Mouse (Mus musculus) liver, embryonic 16.5 days (tissue): ENCODE measurements around the gene S100a2. TPM values are rescaled to one million over a fixed set of nuclear protein-coding genes. Genes with fewer than 3 reads are reported as not detected.

Experiments
- ATAC-seq: fragments of 200-750 bp; cut with Nextera tagmentation; 2 replicates; pipeline ENCODE4 v1.8.0; 2017; ENCODE audit warnings: low read depth, mild to moderate bottlenecking, moderate number of reproducible peaks, moderate library complexity
- H3K27ac ChIP-seq: fragments of 300-500 bp; sonication (generic); 2 replicates; pipeline ENCODE4 v1.5.1; 2014; ENCODE audit warnings: mild to moderate bottlenecking, low read length
- H3K27me3 ChIP-seq: fragments of 300-500 bp; sonication (generic); 2 replicates; pipeline ENCODE4 v1.6.1; 2014; ENCODE audit warnings: low read depth, low read length, mixed read lengths; ENCODE audit not compliant: control insufficient read depth, insufficient read depth
- H3K36me3 ChIP-seq: fragments of 300-500 bp; sonication (generic); 2 replicates; pipeline ENCODE4 v1.6.1; 2014; ENCODE audit warnings: mild to moderate bottlenecking; ENCODE audit not compliant: control insufficient read depth, insufficient read depth
- H3K4me1 ChIP-seq: fragments of 300-500 bp; sonication (generic); 2 replicates; pipeline ENCODE4 v1.6.1; 2014; ENCODE audit warnings: low read depth, low read length, mixed read lengths; ENCODE audit not compliant: control insufficient read depth
- H3K4me2 ChIP-seq: fragments of 300-500 bp; sonication (generic); 2 replicates; pipeline ENCODE4 v1.6.1; 2014; ENCODE audit warnings: low read depth, low read length, mixed read lengths
- H3K4me3 ChIP-seq: fragments of 300-500 bp; sonication (generic); 2 replicates; pipeline ENCODE4 v1.5.1; 2014; ENCODE audit warnings: low read depth, mild to moderate bottlenecking, low read length
- H3K9ac ChIP-seq: fragments of 300-500 bp; sonication (generic); 2 replicates; pipeline ENCODE4 v1.6.1; 2014; ENCODE audit warnings: low read depth, low read length
- H3K9me3 ChIP-seq: fragments of 300-500 bp; sonication (generic); replicated peaks from 2 replicates; pipeline ENCODE4 v1.6.1; 2016; ENCODE audit warnings: low read length; ENCODE audit not compliant: control insufficient read depth
- WGBS: fragments of 180-500 bp; shearing (Covaris S2); extraction: QIAGEN DNeasy Blood & Tissue Kit; methylation state at CpG from one replicate; pipeline ENCODE4 v1.1.7; 2014; ENCODE audit not compliant: insufficient replicate concordance; 5-methylcytosine and 5-hydroxymethylcytosine counted together
- polyA plus RNA-seq: library from polyadenylated mRNA; unstranded; fragments of >200 nt; fragmentation: Nextera tagmentation; extraction: Ambion mirVana; gene quantifications from 2 replicates; pipeline ENCODE4 v1.2.1, GENCODE M21; 2015

The S100a2 gene
- polyA plus RNA-seq, 1 experiment from 2014 or later: not detected

DNA sequence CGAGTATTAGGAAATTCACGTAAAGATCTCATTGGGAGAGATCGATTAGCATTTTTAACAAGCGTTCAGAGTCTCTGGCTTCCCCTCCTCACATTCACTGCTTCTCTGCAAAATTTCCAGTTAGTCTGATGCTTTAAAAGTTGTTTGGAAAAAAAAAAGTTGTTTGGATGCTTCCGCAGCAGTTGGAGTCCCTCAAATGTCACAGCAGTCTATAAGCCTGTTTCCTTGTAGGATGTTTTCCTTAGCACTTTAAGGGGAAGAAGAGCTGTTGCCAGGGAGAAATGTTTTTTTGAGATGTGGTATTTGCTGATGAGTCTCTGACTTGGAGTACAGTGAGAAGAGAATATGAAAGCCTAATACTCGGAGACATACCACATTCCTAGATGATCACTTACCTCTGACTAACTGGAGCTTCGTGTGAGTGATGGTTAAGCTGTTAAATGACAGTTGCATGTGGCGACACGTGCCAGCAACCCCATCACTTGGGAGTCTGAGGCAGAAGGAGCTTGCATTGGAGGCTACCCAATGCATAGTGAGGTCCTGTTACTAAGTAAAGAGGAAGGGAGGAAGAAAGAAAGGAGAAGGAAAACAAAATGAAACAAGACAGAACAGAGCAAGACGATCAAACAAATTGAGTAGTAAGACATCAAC is 13.6 kb upstream of the S100a2 start:
- Histone ChIP-seq H3K4me2 (no peak overlapping the region), H3K36me3 (no peaks in the 10 kb centered on the region), H3K9ac (no peak overlapping the region), H3K27ac (no peak overlapping the region), H3K9me3 (no peaks in the 10 kb centered on the region), H3K4me1 (no peaks in the 10 kb centered on the region), H3K27me3 (no peaks in the 10 kb centered on the region), H3K4me3 (no peak overlapping the region)
- 60% methylated on average over 10 of the region's 10 CpGs for WGBS
- no peak for ATAC-seq

DNA sequence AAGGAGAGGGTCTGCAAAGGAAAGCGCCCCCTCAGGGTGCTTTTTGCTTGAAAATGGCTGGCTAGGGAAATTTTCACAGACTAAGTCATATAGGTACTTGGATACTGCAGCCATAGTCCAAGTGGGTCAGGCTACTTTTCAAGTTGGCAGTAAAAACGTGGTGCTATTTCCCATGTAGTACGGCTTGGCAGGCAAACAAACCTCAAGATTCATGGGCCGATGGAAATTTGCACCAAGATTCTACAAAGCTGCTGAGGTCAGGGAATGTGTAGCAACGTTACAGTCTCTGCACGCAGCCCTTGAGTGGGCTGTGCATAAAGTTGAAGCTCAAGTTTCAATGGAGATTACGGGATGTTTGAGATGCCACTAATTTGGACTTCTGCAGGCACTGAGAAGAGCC is 10.6 kb upstream of the S100a2 start:
- Histone ChIP-seq H3K4me1 (no peaks in the 10 kb centered on the region), H3K4me3 (no peak overlapping the region), H3K4me2 (no peak overlapping the region), H3K27me3 (no peaks in the 10 kb centered on the region), H3K9ac (no peak overlapping the region), H3K9me3 (no peaks in the 10 kb centered on the region), H3K36me3 (no peaks in the 10 kb centered on the region), H3K27ac (no peak overlapping the region)
- ATAC-seq: no peak
- WGBS: 53% methylated on average over 7 of the region's 7 CpGs

DNA sequence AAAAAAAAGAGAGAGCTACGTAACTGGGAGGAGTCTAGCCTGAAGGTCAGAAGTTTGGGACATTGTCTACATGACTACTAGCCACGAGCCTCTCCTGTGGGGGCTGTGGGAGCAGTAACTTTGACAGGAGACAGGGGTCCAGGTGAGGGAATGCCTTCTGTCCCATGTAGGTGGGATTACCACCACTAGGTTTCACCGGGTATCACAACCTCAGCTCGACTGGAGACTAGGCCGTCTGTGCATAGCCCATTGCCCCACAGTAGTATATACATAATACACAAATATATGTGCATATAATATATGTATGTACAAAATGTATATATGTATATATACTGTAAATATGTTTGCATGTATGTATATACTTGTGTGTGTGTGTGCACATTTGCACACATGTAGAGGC is 8.9 kb upstream of the S100a2 start:
- Histone ChIP-seq H3K9ac (no peak overlapping the region), H3K4me3 (no peak overlapping the region), H3K4me2 (no peak overlapping the region), H3K9me3 (no peaks in the 10 kb centered on the region), H3K36me3 (no peaks in the 10 kb centered on the region), H3K27ac (no peak overlapping the region), H3K27me3 (no peaks in the 10 kb centered on the region), H3K4me1 (no peaks in the 10 kb centered on the region; the same call in 1 of the 2 replicates)
- no peak for ATAC-seq
- WGBS: 77% methylated on average over 5 of the region's 5 CpGs

DNA sequence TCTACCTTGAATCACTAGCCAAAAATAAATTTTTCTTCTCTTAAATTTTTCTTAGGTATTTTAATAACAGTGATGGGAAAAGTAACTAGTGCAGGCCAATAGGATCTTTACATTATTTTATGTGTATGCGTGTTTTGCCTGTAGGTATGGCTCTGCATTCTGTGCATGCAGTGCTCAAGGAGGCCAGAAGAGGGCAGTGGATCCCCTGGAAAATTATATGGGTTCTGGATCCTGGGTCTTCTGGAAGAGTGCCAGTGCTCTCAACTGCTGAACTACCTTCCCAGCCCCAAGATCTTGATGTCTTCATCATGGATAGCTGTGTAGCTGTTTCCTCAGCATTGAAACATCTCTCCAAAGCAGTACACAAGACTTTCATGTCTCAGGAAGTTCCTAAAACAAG is 7.9 kb upstream of the S100a2 start:
- Histone ChIP-seq H3K27ac (no peak overlapping the region), H3K9me3 (no peaks in the 10 kb centered on the region), H3K4me2 (no peak overlapping the region), H3K27me3 (no peaks in the 10 kb centered on the region), H3K4me3 (no peak overlapping the region), H3K9ac (no peak overlapping the region), H3K36me3 (no peaks in the 10 kb centered on the region), H3K4me1 (no peaks in the 10 kb centered on the region; the same call in 1 of the 2 replicates)
- ATAC-seq: no peak
- 80% methylated on average over 1 of the region's 1 CpGs for WGBS

DNA sequence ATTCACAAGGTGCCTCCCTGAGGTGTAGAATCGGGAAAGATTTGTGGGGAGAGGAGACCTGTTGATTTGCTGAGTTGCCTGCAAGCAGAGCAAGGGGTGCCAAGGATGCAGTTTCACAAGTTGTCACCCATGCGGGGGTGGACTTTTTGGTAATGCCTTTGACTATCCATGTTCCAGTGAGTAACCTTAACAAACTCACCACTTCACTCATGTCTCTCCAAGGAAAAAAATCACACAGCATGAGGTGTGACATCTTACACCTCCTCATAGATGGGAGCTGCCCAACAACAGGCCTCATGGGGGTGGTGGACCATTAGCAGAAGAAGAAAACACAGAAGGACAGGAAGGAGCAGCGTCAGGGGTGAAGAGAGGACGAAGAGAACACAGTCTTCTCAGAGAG is 7.5 kb upstream of the S100a2 start:
- Histone ChIP-seq H3K4me3 (no peak overlapping the region), H3K27me3 (no peaks in the 10 kb centered on the region), H3K9ac (no peak overlapping the region), H3K4me2 (no peak overlapping the region), H3K36me3 (no peaks in the 10 kb centered on the region), H3K9me3 (no peaks in the 10 kb centered on the region), H3K4me1 (no peaks in the 10 kb centered on the region; the same call in 1 of the 2 replicates), H3K27ac (no peak overlapping the region)
- WGBS: 71% methylated on average over 4 of the region's 4 CpGs
- ATAC-seq: no peak

DNA sequence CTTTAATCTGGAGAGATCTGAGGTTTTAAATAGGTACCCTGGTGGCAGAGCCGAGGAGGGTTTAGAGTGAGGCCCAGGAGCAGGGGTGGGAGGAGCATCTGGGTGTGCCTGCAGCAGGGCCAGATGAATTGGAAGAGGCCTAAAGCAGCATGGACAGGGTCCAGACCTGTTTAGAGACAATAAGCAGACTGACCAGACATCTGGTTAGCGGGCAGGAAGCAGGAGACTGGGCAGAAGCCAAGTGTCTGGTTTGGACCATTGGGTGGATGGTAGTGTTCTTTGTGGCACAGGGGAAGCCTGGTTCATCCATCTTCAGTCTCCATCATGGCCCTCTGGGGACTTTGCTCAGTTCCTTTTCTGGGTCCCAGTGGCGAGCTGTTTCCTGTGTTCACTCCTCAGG is 6.2 kb upstream of the S100a2 start:
- Histone ChIP-seq H3K4me3 (no peak overlapping the region), H3K9me3 (no peaks in the 10 kb centered on the region), H3K27me3 (no peaks in the 10 kb centered on the region), H3K4me1 (no peaks in the 10 kb centered on the region; the same call in 1 of the 2 replicates), H3K9ac (no peak overlapping the region), H3K36me3 (no peaks in the 10 kb centered on the region), H3K27ac (no peak overlapping the region), H3K4me2 (no peak overlapping the region)
- ATAC-seq: no peak
- 30% methylated on average over 3 of the region's 3 CpGs for WGBS

DNA sequence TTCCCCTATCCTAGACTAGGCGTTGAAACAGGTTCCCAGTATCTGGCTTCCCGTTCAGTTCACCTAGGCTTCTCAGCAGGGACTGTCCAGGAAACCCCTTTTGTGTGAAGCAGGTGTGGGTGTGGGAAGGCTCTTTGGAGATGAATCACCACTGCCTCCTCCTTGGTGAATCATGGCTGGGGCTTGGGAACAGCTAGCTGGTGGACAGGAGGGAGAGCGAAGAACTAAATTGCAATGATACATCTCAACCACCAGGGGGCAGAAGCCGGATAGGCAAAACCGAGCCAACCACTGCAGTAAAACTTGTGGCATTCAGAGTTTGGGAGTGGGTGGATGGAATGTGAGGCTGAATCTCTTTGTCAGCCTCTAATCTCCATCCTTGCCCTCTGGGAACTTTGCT is 4.5 kb upstream of the S100a2 start:
- Histone ChIP-seq H3K4me1 (no peaks in the 10 kb centered on the region; the same call in 1 of the 2 replicates), H3K27ac (no peak overlapping the region), H3K4me2 (no peak overlapping the region), H3K9ac (no peak overlapping the region), H3K27me3 (no peaks in the 10 kb centered on the region), H3K9me3 (no peaks in the 10 kb centered on the region), H3K36me3 (no peaks in the 10 kb centered on the region), H3K4me3 (no peak overlapping the region)
- ATAC-seq: no peak
- 27% methylated on average over 5 of the region's 5 CpGs for WGBS

DNA sequence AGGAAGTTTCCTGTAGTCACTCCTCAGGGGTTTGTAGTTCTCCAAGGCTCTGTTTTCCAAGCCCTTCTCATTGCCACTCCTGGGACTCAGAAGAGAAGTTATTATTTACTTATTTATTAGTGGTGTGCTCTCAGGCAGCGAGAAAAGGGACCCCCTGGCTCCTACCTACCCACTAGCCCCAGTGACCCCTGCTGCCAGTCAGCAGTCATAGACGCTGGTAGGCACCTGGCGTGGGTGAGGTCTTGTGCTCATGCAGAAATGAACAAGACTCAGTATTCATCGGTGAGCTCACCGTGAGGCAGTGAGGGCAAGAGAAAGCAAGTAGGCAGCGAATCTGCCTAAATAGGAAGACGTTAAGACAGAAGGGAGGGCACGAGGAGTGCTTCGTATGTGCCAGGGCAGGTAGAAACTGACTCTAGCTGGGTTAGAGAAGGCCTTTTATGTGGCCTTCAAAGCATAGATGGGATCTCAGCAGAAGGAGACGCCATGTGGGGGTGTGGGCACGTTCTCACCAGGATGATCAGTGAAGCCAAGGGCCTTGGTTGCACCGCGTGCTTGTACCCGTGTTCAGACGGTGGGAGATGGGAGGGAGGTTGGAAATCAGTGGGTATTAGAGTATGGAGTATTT is 3.9 kb upstream of the S100a2 start:
- no peaks in the 10 kb centered on the region for H3K36me3 ChIP-seq
- H3K27me3 ChIP-seq: no peaks in the 10 kb centered on the region
- 61% methylated on average over 15 of the region's 15 CpGs for WGBS
- H3K4me1 ChIP-seq: no peaks in the 10 kb centered on the region; the same call in 1 of the 2 replicates
- no peak overlapping the region for H3K4me2 ChIP-seq
- ATAC-seq: no peak
- no peak overlapping the region for H3K4me3 ChIP-seq
- no peaks in the 10 kb centered on the region for H3K9me3 ChIP-seq
- H3K27ac ChIP-seq: no peak overlapping the region
- H3K9ac ChIP-seq: no peak overlapping the region

DNA sequence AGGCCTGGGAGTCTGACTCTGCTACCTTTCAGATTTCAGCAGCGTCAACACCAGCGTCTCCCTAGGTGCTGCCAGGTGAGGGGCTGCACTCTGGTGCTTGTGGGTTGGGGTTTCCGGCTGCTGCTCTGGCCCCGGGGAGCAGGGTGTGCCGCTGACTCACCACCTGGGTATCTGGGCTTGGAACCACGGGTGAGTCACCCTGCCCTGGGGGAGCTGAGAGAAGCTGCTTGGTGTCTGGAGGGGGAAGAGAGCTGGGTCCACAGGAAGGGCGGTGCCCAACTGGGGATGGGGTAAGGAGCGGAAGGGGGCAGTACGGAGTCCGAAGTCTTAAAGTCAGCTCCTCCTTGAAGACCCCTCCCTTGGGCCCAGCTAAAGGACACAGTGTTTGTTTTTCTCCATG is 3.1 kb upstream of the S100a2 start:
- WGBS: 16% methylated on average over 10 of the region's 10 CpGs
- Histone ChIP-seq H3K36me3 (no peaks in the 10 kb centered on the region), H3K4me3 (no peak overlapping the region), H3K4me2 (peak overlapping the region; percentile 16; the same call in 1 of the 2 replicates), H3K9ac (no peak overlapping the region), H3K27ac (peak overlapping the region; percentile 46), H3K27me3 (no peaks in the 10 kb centered on the region), H3K4me1 (no peaks in the 10 kb centered on the region; the same call in 1 of the 2 replicates), H3K9me3 (no peaks in the 10 kb centered on the region)
- ATAC-seq: peak; percentile 61
